Mouse (Mus musculus) CD4-positive, CD25-positive, alpha-beta regulatory T cell, adult 4 months (primary cell): ENCODE results near the gene Vamp5. TPM values are rescaled to one million over a fixed set of nuclear protein-coding genes. Genes with fewer than 3 reads are reported as not detected.

Experiments
- ATAC-seq: one replicate; pipeline ENCODE4 v1.8.0; 2017
- polyA plus RNA-seq, 2 experiments: library from polyadenylated mRNA; unstranded; fragments of 100-300 nt; shearing (Covaris generic); gene quantifications; one replicate each; pipeline ENCODE4 v1.2.1; 2017

Gene Vamp5
- polyA plus RNA-seq, 2 experiments from 2014 or later, result 66.7 to 70.3 TPM

- ATAC-seq, result peak; percentile 24
Measured at GRCm38 (mm10) chr6:72389471-72389940, 9.2 kb upstream of the Vamp5 start.

- ATAC-seq, result no peak
Measured at GRCm38 (mm10) chr6:72388791-72389329, 8.6 kb upstream of the Vamp5 start.

- no peak for ATAC-seq
Measured at GRCm38 (mm10) chr6:72388266-72388665, 8.0 kb upstream of the Vamp5 start.

GRCm38 (mm10) chr6:72387816-72388215, 7.5 kb upstream of the Vamp5 start:
- ATAC-seq, result no peak

- no peak for ATAC-seq
Measured at GRCm38 (mm10) chr6:72386561-72386960, 6.3 kb upstream of the Vamp5 start.

GRCm38 (mm10) chr6:72385258-72385657, 5.0 kb upstream of the Vamp5 start:
- ATAC-seq, result no peak

- no peak for ATAC-seq
Measured at GRCm38 (mm10) chr6:72383952-72384351, 3.7 kb upstream of the Vamp5 start.

GRCm38 (mm10) chr6:72383142-72383820, 3.0 kb upstream of the Vamp5 start:
- no peak for ATAC-seq

- ATAC-seq, result peak; percentile 40
Measured at GRCm38 (mm10) chr6:72382494-72382893, 2.2 kb upstream of the Vamp5 start.

- ATAC-seq, result no peak
Measured at GRCm38 (mm10) chr6:72379377-72380130, 714 bp downstream of the Vamp5 start.

- ATAC-seq, result no peak
Measured at GRCm38 (mm10) chr6:72378510-72379234, 1.6 kb downstream of the Vamp5 start.

- peak; percentile 42 for ATAC-seq
Measured at GRCm38 (mm10) chr6:72374820-72375563, 5.3 kb downstream of the Vamp5 start.

GRCm38 (mm10) chr6:72374206-72374605, 6.1 kb downstream of the Vamp5 start:
- no peak for ATAC-seq

- ATAC-seq, result no peak
Measured at GRCm38 (mm10) chr6:72373184-72373583, 7.1 kb downstream of the Vamp5 start.

GRCm38 (mm10) chr6:72371571-72371970, 8.7 kb downstream of the Vamp5 start:
- ATAC-seq, result no peak

- no peak for ATAC-seq
Measured at GRCm38 (mm10) chr6:72371147-72371546, 9.1 kb downstream of the Vamp5 start.

GRCm38 (mm10) chr6:72370091-72370490, 10.2 kb downstream of the Vamp5 start:
- ATAC-seq, result no peak

GRCm38 (mm10) chr6:72369557-72369956, 10.7 kb downstream of the Vamp5 start:
- peak; percentile 62 for ATAC-seq

GRCm38 (mm10) chr6:72367460-72367974, 12.8 kb downstream of the Vamp5 start:
- no peak for ATAC-seq

- ATAC-seq, result no peak
Measured at GRCm38 (mm10) chr6:72366844-72367443, 13.3 kb downstream of the Vamp5 start, which contains the start of gene Rnf181. Rnf181 (minus strand) TSS chr6:72366956.

GRCm38 (mm10) chr6:72366304-72366703, 14.0 kb downstream of the Vamp5 start:
- ATAC-seq, result no peak

GRCm38 (mm10) chr6:72364985-72365384, 15.3 kb downstream of the Vamp5 start:
- no peak for ATAC-seq
